Mouse (Mus musculus): ENCODE data around the gene Xrcc1. TPM values are rescaled to one million over a fixed set of nuclear protein-coding genes. Genes with fewer than 3 reads are reported as not detected.
A peak's percentile ranks its signal among the peaks of the same experiment; 100 is the strongest.

The Xrcc1 gene
- total and polyA plus RNA-seq, 3 experiments = 81.7 to 148 (median 136) TPM

DNA sequence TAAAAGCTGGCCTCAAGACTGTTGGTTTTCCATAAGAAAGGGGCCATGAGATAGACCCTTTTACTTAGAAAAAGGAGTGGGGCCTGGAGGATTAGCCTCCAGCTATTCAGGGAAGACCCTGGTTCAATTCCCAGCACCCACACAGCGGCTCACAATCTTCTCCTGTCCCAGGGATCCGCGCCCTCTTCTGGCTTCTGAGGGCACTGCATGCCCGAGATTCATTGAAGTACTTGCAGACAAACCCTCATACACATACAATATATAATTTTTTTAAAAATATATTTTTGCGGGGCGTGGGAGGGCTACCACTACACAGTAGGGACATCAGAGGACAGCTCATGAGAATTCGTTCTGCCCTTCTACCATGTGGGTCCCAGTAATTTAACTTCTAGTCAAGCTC lies 45.2 kb upstream of the Xrcc1 start:
- Histone ChIP-seq H3K27me3 (replicated peaks) (peaks cover 9% of the 10 kb centered on the region), H3K9me3 (replicated peaks; ENCODE audit: low read length) (peaks cover 10% of the 10 kb centered on the region), H3K4me1 (ENCODE audit: control insufficient read depth in 1 of 2, insufficient read depth in 2 of 2) (peaks cover 0 to 21% of the 10 kb centered on the region in 2 experiments; a peak in 2 of 4 replicates), H3K9ac (ENCODE audit: insufficient read depth, low read depth) (no peak overlapping the region), H3K4me2 (ENCODE audit: insufficient read depth, low read depth, poor library complexity, severe bottlenecking) (no peak overlapping the region), H3K79me2 (replicated peaks; ENCODE audit: control insufficient read depth, extremely low read depth, insufficient read depth, poor library complexity, severe bottlenecking) (no peaks in the 10 kb centered on the region), H3K36me3 (replicated peaks in 1 of 2; ENCODE audit: control insufficient read depth in 1 of 2, insufficient read depth in 1 of 2, low read length in 1 of 2) (peaks cover 0 to 2% of the 10 kb centered on the region in 2 experiments), H3K4me3 (replicated peaks in 1 of 3; ENCODE audit: low read depth in 2 of 3, low read length in 2 of 3, poor library complexity in 1 of 3) (no peak overlapping the region), H3K27ac (ENCODE audit: insufficient read depth, low read depth) (no peak overlapping the region)
- TF ChIP-seq CHD2 (IDR thresholded peaks at IDR 0.05; ENCODE audit: low read length) = no peak
- peak in 1 of 2 experiments; percentile 32; a peak in 2 of 4 replicates for TF ChIP-seq CTCF (conservative IDR thresholded peaks at IDR 0.05 in 1 of 2, IDR thresholded peaks at IDR 0.05 in 1 of 2; ENCODE audit: low read depth in 2 of 2, low read length in 2 of 2)
- TF ChIP-seq MXI1 (IDR thresholded peaks at IDR 0.05; ENCODE audit: low read depth, low read length) = no peak
- no peak for TF ChIP-seq MAZ (IDR thresholded peaks at IDR 0.05; ENCODE audit: low read depth, low read length)
- no peak for TF ChIP-seq POLR2AphosphoS2 (IDR thresholded peaks at IDR 0.05; ENCODE audit: low read depth, low read length)
- TF ChIP-seq SMC3 (IDR thresholded peaks at IDR 0.05; ENCODE audit: low read depth, low read length) = 0 out of 2 replicates have a peak, but pooled peaks have one; percentile 4
- TF ChIP-seq ZKSCAN1 (IDR thresholded peaks at IDR 0.05; ENCODE audit: borderline replicate concordance, low read depth, low read length) = no peak
- no peak for TF ChIP-seq CHD1 (IDR thresholded peaks at IDR 0.05; ENCODE audit: low read depth, low read length)
- TF ChIP-seq USF1 (IDR thresholded peaks at IDR 0.05; ENCODE audit: low read depth, low read length) = no peak
- dilution Hi-C loops (cut with MboI; ENCODE audit: extremely low pct_ligation_motif_present, extremely low pct_unique_long_range_greater_than_20kb, low sequenced_read_pairs) = no loop called here
- in situ Hi-C loops (cut with MboI; ENCODE audit: low pct_ligation_motif_present, low pct_unique_long_range_greater_than_20kb, low sequenced_read_pairs) = no loop called here
- no peak for DNase-seq (ENCODE audit: extremely low read depth)

DNA sequence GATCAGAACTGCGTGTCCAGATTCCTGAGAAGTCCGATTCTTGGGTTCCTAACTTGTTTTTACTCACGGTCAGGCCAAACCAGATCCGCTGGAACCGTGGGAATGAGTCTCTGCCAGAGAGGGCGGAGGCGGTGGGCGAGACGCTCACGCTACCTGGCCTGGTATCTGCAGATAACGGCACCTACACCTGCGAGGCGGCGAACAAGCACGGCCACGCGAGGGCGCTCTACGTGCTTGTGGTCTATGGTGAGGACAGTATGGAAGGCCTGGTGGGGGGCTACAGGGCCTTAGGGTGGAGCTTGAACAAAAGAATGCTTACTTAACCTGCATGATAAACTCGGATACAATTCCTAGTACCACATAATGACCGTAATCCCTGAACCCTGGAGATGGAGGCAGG lies 44.6 kb upstream of the Xrcc1 start:
- dilution Hi-C loops (cut with MboI; ENCODE audit: extremely low pct_ligation_motif_present, extremely low pct_unique_long_range_greater_than_20kb, low sequenced_read_pairs) (no loop called here), in situ Hi-C loops (cut with MboI; ENCODE audit: low pct_ligation_motif_present, low pct_unique_long_range_greater_than_20kb, low sequenced_read_pairs) (no loop called here)
- H3K4me1 ChIP-seq (ENCODE audit: control insufficient read depth in 1 of 2, insufficient read depth in 2 of 2) = peaks cover 0 to 27% of the 10 kb centered on the region in 2 experiments; a peak in 2 of 4 replicates
- peaks cover 9% of the 10 kb centered on the region for H3K27me3 ChIP-seq (replicated peaks)
- H3K36me3 ChIP-seq (replicated peaks in 1 of 2; ENCODE audit: control insufficient read depth in 1 of 2, insufficient read depth in 1 of 2, low read length in 1 of 2) = peaks cover 0 to 3% of the 10 kb centered on the region in 2 experiments
- no peak for DNase-seq (ENCODE audit: extremely low read depth)
- peaks cover 10% of the 10 kb centered on the region for H3K9me3 ChIP-seq (replicated peaks; ENCODE audit: low read length)
- 0 out of 2 replicates have a peak, but pooled peaks cover 2% of the 10 kb centered on the region for H3K79me2 ChIP-seq (replicated peaks; ENCODE audit: control insufficient read depth, extremely low read depth, insufficient read depth, poor library complexity, severe bottlenecking)
- no peak overlapping the region for H3K9ac ChIP-seq (ENCODE audit: insufficient read depth, low read depth)
- no peak overlapping the region for H3K27ac ChIP-seq (ENCODE audit: insufficient read depth, low read depth)
- H3K4me2 ChIP-seq (ENCODE audit: insufficient read depth, low read depth, poor library complexity, severe bottlenecking) = no peak overlapping the region
- H3K4me3 ChIP-seq (replicated peaks in 1 of 3; ENCODE audit: low read depth in 2 of 3, low read length in 2 of 3, poor library complexity in 1 of 3) = no peak overlapping the region
- TF ChIP-seq SMC3 (IDR thresholded peaks at IDR 0.05; ENCODE audit: low read depth, low read length) (no peak), ZNF384 (IDR thresholded peaks at IDR 0.05; ENCODE audit: low read depth, low read length) (no peak), ETS1 (conservative IDR thresholded peaks at IDR 0.05; ENCODE audit: low read depth, low read length) (no peak), MAFK (IDR thresholded peaks at IDR 0.05; ENCODE audit: insufficient replicate concordance, low read length) (no peak), TBP (conservative IDR thresholded peaks at IDR 0.05; ENCODE audit: low read depth, low read length) (no peak), MXI1 (IDR thresholded peaks at IDR 0.05; ENCODE audit: low read depth, low read length) (no peak), ZKSCAN1 (IDR thresholded peaks at IDR 0.05; ENCODE audit: borderline replicate concordance, low read depth, low read length) (no peak), E2F4 (IDR thresholded peaks at IDR 0.05; ENCODE audit: insufficient replicate concordance, low read depth, low read length) (no peak), POLR2AphosphoS2 (IDR thresholded peaks at IDR 0.05; ENCODE audit: low read depth, low read length) (no peak), MYC (IDR thresholded peaks at IDR 0.05; ENCODE audit: low read depth, low read length) (no peak), USF2 (conservative IDR thresholded peaks at IDR 0.05; ENCODE audit: low read depth, low read length) (no peak), UBTF (IDR thresholded peaks at IDR 0.05; ENCODE audit: low read depth, low read length) (no peak), GABPA (IDR thresholded peaks at IDR 0.05; ENCODE audit: insufficient replicate concordance, low read depth, low read length) (no peak), ZC3H11A (IDR thresholded peaks at IDR 0.05; ENCODE audit: low read depth, low read length) (no peak)
